Mouse (Mus musculus) hindbrain, embryonic 12.5 days (tissue): ENCODE data around the gene Prex1. TPM values are rescaled to one million over a fixed set of nuclear protein-coding genes. Genes with fewer than 3 reads are reported as not detected.

Source experiments
- ATAC-seq: fragments of 200-750 bp; cut with Nextera tagmentation; 2 replicates; pipeline ENCODE4 v1.8.0; 2017; ENCODE audit warnings: moderate TSS enrichment; ENCODE audit not compliant: low FRiP score
- H3K27ac ChIP-seq: fragments of 300-500 bp; sonication (generic); 2 replicates; pipeline ENCODE4 v1.5.1; 2016; ENCODE audit warnings: mild to moderate bottlenecking
- H3K27me3 ChIP-seq: fragments of 300-500 bp; sonication (generic); 2 replicates; pipeline ENCODE4 v1.6.1; 2016; ENCODE audit warnings: mild to moderate bottlenecking
- H3K36me3 ChIP-seq: fragments of 300-500 bp; sonication (generic); 2 replicates; pipeline ENCODE4 v1.6.1; 2016; ENCODE audit warnings: mild to moderate bottlenecking
- H3K4me1 ChIP-seq: fragments of 300-500 bp; sonication (generic); 2 replicates; pipeline ENCODE4 v1.6.1; 2016
- H3K4me2 ChIP-seq: fragments of 300-500 bp; sonication (generic); replicated peaks from 2 replicates; pipeline ENCODE4 v1.6.1; 2016; ENCODE audit warnings: mild to moderate bottlenecking
- H3K4me3 ChIP-seq: fragments of 300-500 bp; sonication (generic); 2 replicates; pipeline ENCODE4 v1.5.1; 2016; ENCODE audit warnings: mild to moderate bottlenecking
- H3K9ac ChIP-seq: fragments of 300-500 bp; sonication (generic); 2 replicates; pipeline ENCODE4 v1.6.1; 2016; ENCODE audit warnings: mild to moderate bottlenecking, moderate library complexity
- H3K9me3 ChIP-seq: fragments of 300-500 bp; sonication (generic); replicated peaks from 2 replicates; pipeline ENCODE4 v1.6.1; 2016; ENCODE audit warnings: mild to moderate bottlenecking
- WGBS: fragments of 180-500 bp; shearing (Covaris S2); methylation state at CpG from one replicate; pipeline ENCODE4 v1.1.7; 2016; 5-methylcytosine and 5-hydroxymethylcytosine counted together
- polyA plus RNA-seq: library from polyadenylated mRNA; unstranded; fragments of >200 nt; fragmentation: Nextera tagmentation; extraction: Ambion mirVana; gene quantifications from 2 replicates; pipeline ENCODE4 v1.2.1, GENCODE M21; 2016

The Prex1 gene
- polyA plus RNA-seq, 1 experiment from 2014 or later: 43.8 TPM

DNA sequence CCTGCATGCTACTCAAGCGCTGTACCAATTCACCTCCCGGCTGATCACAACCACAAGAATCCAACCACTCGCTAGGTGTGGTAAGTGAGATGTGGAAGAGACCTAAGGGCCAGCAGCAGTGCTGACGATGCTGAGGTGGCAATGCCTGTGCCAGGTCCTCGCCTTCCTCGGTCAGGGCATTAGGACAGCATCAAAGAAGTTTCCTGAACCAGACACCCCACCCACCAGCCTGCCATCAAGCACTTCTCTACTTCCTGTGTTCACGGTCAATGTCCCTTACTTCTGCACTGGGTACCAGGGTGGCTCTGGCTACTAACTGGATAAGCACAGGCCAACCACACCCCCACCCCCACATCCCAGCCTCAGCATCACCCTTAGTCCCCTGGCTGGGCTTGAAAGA lies 91.0 kb downstream of the Prex1 start:
- Histone ChIP-seq H3K9me3 (no peaks in the 10 kb centered on the region; the same call in 1 of the 2 replicates), H3K27ac (peak overlapping the region; percentile 66), H3K36me3 (peaks cover 30% of the 10 kb centered on the region), H3K9ac (0 out of 2 replicates have a peak overlapping the region, but pooled peaks have one; percentile 23), H3K4me1 (peaks cover 38% of the 10 kb centered on the region), H3K4me2 (no peak overlapping the region), H3K27me3 (no peaks in the 10 kb centered on the region), H3K4me3 (no peak overlapping the region)
- ATAC-seq: peak; percentile 55
- 81% methylated on average over 7 of the region's 7 CpGs for WGBS

DNA sequence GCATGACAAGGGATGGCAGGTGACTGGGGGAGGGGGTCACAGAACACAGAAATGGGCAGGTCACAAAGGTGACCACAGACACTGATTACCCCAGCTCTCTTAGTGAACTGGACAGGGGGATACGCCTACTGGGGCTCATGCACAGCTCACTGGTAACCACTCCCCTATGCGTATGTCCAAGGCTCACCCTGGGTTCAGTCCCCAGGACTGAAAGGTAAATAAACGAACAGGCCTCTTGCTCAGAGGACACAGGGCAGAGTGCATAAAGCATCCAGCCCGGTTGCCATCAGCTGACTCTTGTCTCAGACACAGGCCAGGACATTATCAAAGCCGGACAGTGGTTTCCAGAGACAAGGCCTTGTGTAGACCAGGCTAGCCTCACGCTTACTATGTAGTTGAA lies 91.6 kb downstream of the Prex1 start:
- Histone ChIP-seq H3K36me3 (peaks cover 28% of the 10 kb centered on the region), H3K27ac (0 out of 2 replicates have a peak overlapping the region, but pooled peaks have one; percentile 66), H3K4me3 (no peak overlapping the region), H3K9ac (no peak overlapping the region), H3K4me1 (peaks cover 41% of the 10 kb centered on the region), H3K4me2 (no peak overlapping the region), H3K9me3 (no peaks in the 10 kb centered on the region; the same call in 1 of the 2 replicates), H3K27me3 (no peaks in the 10 kb centered on the region)
- ATAC-seq: no peak
- 87% methylated on average over 6 of the region's 6 CpGs for WGBS

DNA sequence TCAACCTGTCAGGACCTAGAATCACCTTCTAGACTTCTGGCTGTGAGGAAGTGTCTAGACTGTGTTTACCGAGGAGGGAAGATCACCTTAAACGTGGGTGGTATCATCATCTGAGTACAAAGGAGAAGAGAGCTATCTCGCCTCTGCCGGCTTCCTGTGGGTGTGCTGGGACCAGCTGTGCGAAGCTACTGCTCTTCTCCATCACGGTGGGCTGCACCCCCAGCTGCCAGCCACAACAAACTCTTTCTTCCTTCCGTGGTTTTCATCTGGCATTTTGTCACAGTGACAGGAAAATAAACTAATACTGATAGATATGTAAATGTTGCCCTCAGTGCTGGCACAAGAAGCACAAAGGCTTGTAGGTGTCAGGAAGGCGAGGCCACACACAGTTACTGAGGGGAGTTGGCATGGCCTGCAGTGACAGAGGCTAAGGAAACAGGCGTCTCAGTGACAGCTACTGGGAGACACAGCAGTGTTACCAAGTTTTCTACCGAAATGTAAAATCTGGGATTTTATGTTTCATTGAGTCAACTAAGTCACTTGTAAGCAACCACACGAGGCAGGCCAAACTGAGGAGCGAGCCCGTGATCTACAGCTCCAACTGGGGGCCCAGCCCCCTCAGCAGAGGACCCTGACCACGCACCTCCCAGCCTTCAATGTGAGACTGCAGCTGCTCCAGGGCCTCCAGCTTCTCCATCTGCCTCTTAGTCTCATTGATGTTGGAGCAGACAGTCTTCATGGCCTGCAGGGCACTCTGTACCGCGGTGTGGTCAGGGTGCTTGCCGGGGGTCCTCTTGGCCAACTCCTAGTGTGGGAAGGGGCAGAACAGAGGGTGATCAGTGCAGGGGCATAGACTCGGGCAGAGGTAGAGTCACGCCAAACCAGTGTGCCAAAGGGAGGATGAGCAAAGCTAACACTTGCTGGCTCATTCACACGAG lies 92.8 kb downstream of the Prex1 start:
- ATAC-seq: no peak
- Histone ChIP-seq H3K36me3 (peaks cover 25% of the 10 kb centered on the region), H3K4me2 (no peak overlapping the region), H3K4me3 (no peak overlapping the region), H3K9me3 (no peaks in the 10 kb centered on the region), H3K27me3 (no peaks in the 10 kb centered on the region), H3K4me1 (peaks cover 41% of the 10 kb centered on the region), H3K27ac (peak overlapping the region; percentile 46; the same call in 1 of the 2 replicates), H3K9ac (no peak overlapping the region)
- WGBS: 69% methylated on average over 20 of the region's 20 CpGs

DNA sequence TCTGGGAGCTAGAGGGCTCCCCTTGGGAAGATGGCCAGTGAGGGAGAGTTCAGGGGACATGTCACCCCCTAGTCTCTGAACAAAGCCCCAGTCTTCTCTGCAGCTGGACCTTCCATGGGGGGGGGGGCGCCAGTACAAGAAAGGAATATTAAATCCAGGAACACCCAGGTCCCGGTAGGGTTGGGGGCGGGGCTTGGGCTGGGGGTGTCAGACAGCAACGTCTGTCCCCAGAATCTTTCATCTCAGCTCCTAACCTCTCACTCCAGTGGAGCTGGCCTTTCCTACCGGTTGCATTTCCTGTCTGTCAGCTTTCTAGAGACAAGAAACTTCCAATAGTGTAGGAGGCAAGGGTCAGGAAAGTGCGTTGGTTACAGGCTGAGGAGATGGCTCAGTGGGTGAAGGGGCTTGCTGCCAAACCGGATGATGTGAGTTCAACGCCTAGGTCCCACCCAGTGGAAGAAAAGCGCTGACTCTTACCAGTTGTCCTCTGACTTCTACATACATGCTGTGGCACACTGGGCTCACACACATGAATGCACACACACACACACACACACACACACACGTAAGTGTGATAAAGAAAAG lies 93.6 kb downstream of the Prex1 start:
- 74% methylated on average over 10 of the region's 10 CpGs for WGBS
- Histone ChIP-seq H3K27ac (no peak overlapping the region), H3K9me3 (no peaks in the 10 kb centered on the region), H3K36me3 (peaks cover 25% of the 10 kb centered on the region), H3K4me3 (no peak overlapping the region), H3K9ac (no peak overlapping the region), H3K27me3 (no peaks in the 10 kb centered on the region), H3K4me2 (no peak overlapping the region), H3K4me1 (peaks cover 41% of the 10 kb centered on the region)
- ATAC-seq: no peak

DNA sequence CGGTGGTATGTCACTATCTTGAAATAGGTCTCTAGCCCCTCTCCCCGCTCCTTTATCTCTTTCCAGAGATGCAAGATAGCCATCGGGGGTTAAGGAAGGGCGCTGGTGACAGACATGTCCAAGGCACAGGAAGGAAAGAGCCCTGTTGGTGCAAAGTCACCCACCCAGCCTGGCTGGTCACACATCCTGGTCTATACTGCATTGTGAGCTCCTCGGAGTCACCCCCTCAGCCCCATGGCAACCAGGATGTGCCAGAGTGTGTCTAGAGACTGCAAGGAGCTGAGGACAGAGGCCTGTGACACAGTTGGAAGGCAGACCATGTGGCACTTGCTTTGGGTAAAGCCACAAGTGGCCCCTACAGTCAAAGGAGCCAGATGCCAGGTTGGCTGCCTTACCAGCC lies 94.4 kb downstream of the Prex1 start:
- peaks cover 41% of the 10 kb centered on the region for H3K4me1 ChIP-seq
- H3K4me3 ChIP-seq: no peak overlapping the region
- no peaks in the 10 kb centered on the region for H3K9me3 ChIP-seq
- no peak overlapping the region for H3K27ac ChIP-seq
- H3K36me3 ChIP-seq: peaks cover 28% of the 10 kb centered on the region
- H3K27me3 ChIP-seq: no peaks in the 10 kb centered on the region
- no peak overlapping the region for H3K4me2 ChIP-seq
- ATAC-seq: no peak
- 91% methylated on average over 5 of the region's 5 CpGs for WGBS
- H3K9ac ChIP-seq: no peak overlapping the region

DNA sequence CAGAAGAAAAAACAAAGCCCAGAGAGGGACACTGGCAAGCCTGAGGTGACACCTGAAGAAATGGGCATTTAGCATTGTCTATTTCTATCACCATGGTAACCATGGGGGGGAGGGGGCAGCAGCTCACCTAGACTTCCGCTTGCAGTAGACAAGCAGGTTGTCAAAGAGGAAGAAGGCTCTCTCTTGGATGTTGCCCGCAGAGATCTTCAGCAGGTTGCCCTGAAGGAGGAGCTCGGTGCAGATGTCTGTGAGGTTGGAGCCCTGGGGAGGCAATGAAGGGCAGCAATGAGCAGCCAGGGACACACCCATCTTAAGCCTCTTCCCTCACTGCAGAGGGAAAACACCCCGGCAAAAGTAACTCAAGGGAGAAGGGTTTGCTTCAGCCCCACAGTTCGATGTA lies 95.9 kb downstream of the Prex1 start:
- WGBS: 92% methylated on average over 5 of the region's 5 CpGs
- Histone ChIP-seq H3K9me3 (0 out of 2 replicates have a peak, but pooled peaks cover 1% of the 10 kb centered on the region), H3K4me2 (no peak overlapping the region), H3K4me3 (no peak overlapping the region), H3K27me3 (no peaks in the 10 kb centered on the region), H3K36me3 (peaks cover 42% of the 10 kb centered on the region), H3K27ac (no peak overlapping the region), H3K9ac (no peak overlapping the region), H3K4me1 (peaks cover 28% of the 10 kb centered on the region)
- no peak for ATAC-seq

DNA sequence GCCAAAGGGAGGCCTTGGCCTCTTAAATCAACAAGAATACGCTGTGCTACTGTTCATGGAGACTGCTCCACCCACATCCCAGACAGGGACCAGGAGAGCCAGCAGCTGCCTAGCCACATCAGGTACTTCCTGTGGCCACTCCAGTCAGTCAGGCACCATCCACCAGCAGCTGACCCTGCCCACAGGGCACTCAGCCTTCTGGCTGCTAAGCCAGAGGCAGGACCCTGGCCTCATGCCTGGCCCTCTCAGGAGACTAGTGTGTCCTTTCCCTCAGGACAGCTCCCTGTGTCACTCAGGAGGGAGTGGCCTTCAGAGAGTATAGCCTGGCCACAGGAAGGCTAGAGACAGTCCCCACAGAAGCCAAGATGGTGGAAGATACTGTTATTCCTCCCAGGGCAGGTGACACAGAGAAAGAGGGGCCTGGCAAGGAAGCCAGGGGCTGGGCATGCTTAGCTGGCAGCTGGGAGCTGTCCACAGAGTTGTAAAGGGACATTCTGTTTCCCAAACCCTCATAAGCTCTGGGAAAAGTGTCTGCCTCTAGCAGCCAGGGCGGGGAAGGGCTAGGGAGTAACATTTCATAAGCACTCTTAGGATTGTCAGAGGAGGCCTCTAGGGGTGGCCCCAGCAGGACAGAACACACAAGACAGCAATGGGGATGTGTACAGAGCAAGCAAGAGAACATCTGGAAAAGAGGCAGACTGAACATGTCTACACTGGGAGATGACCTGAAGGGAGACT lies 98.1 kb downstream of the Prex1 start:
- peaks cover 47% of the 10 kb centered on the region for H3K36me3 ChIP-seq
- H3K4me1 ChIP-seq: peaks cover 15% of the 10 kb centered on the region; the same call in 1 of the 2 replicates
- no peak overlapping the region for H3K4me2 ChIP-seq
- 0 out of 2 replicates have a peak, but pooled peaks cover 3% of the 10 kb centered on the region for H3K9me3 ChIP-seq
- no peak overlapping the region for H3K9ac ChIP-seq
- H3K27ac ChIP-seq: no peak overlapping the region
- ATAC-seq: no peak
- 82% methylated on average over 2 of the region's 2 CpGs for WGBS
- no peaks in the 10 kb centered on the region for H3K27me3 ChIP-seq
- H3K4me3 ChIP-seq: no peak overlapping the region

DNA sequence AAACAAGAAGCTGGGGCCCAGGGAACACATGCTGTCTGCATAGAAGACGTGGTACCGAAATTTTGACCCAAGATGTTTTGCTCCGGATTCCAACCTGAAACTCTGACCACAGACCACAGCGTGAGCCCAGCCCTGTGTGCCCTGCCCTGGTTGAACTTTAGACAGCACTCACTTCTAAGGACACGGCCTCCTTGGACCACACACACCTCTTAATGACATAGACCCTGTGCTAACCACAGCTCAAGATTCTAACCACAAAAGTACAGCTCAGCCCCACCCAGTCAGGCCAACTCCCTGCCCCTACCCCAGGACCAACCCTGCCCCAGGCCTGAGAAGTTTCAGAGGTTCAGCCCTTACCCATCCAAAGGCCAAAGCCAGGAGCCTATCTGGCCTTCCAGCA lies 103.4 kb downstream of the Prex1 start:
- 83% methylated on average over 5 of the region's 5 CpGs for WGBS

DNA sequence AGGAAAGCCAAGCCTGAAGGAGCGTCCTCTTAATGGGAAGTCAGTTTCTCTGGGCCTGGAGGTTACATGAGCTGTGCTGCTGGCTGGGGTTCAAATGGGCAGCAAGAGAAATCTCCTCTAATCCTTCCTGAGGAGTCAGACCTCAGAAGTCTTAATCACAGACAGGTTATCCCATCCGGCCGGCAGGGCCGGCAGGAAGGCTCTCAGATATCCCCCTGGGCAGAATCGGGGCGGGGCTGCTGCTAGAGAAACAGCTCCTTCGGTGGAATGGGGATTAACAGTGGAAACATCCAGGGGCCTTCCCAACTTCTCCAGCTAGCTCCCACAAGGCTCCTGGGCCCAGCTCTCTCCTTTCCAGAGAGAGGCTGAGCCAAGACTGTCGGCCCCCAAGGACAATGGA lies 105.1 kb downstream of the Prex1 start:
- H3K4me2 ChIP-seq: no peak overlapping the region
- 0 out of 2 replicates have a peak, but pooled peaks cover 3% of the 10 kb centered on the region for H3K9me3 ChIP-seq
- H3K27me3 ChIP-seq: no peaks in the 10 kb centered on the region
- peaks cover 19% of the 10 kb centered on the region for H3K4me1 ChIP-seq
- peaks cover 13% of the 10 kb centered on the region for H3K36me3 ChIP-seq
- no peak overlapping the region for H3K4me3 ChIP-seq
- ATAC-seq: no peak
- H3K27ac ChIP-seq: no peak overlapping the region
- WGBS: 53% methylated on average over 8 of the region's 8 CpGs
- no peak overlapping the region for H3K9ac ChIP-seq

More for the DNA sequence above, 103.4 kb downstream of the Prex1 start:
- Histone ChIP-seq H3K9me3 (0 out of 2 replicates have a peak, but pooled peaks cover 3% of the 10 kb centered on the region), H3K27ac (no peak overlapping the region), H3K4me2 (no peak overlapping the region), H3K9ac (no peak overlapping the region), H3K36me3 (peaks cover 21% of the 10 kb centered on the region), H3K27me3 (no peaks in the 10 kb centered on the region), H3K4me3 (no peak overlapping the region), H3K4me1 (peaks cover 16% of the 10 kb centered on the region)
- ATAC-seq: no peak

DNA sequence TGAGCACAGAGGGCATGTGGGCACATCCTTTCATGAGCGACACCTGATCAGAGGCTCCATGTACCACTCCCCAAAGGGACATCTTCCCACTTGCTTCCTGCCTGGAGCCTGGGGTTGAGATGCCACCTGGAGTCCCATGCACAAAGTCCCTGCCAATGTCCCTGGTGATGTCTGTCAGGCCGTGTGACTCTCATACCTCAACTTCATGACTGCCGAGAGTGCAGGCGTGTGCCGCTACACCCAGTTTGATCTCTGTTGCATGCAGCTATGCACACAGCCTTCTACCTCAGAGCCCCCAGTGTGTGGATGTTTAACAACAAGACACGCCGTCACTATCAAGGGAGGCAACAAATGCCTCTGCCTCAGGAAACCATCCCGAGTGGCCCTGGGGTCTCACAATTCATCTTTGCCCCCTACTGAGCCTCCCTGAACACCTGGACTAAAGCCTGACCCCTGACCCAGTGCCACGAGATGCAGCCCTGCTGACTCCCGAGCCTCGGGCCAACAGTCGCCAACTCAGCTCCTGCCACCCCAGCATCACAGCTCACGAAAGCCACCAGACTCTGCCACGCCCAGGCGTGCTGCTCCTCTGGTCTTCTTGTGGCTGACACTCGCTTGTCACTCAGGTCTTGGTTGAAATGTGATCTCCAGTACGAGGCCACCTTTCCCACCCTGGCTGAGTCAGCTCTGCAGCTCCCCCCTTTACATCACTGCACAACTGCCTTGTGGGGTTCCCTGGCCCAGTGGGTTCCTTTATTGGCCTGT lies 107.0 kb downstream of the Prex1 start:
- Histone ChIP-seq H3K4me3 (no peak overlapping the region), H3K9me3 (no peaks in the 10 kb centered on the region), H3K27me3 (no peaks in the 10 kb centered on the region), H3K9ac (no peak overlapping the region), H3K4me1 (peaks cover 19% of the 10 kb centered on the region), H3K36me3 (peaks cover 7% of the 10 kb centered on the region; the same call in 1 of the 2 replicates), H3K4me2 (no peak overlapping the region), H3K27ac (no peak overlapping the region)
- WGBS: 78% methylated on average over 17 of the region's 17 CpGs
- ATAC-seq: no peak

DNA sequence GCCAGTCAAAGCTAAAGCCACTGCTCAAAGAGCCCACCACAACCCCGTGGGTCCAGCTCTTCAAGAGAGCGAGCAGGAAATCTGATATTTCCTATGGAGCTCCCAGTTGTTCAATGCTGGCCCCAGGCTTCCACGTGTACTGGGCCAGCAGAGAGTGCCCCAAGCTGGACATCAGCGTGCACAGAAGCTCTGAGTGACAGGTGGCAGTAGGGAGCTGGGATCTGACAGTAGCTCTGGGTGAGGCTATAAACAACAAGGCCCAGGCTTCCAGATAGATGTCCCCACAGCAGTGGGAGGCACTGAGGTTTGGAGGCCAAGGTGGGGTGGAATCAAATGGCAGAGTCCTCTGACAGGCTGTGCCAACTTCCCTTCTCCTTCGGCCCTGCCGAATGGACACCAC lies 107.6 kb downstream of the Prex1 start:
- ATAC-seq: no peak
- Histone ChIP-seq H3K4me2 (no peak overlapping the region), H3K9me3 (no peaks in the 10 kb centered on the region), H3K9ac (no peak overlapping the region), H3K4me3 (no peak overlapping the region), H3K36me3 (peaks cover 11% of the 10 kb centered on the region; the same call in 1 of the 2 replicates), H3K4me1 (peaks cover 19% of the 10 kb centered on the region), H3K27ac (no peak overlapping the region), H3K27me3 (no peaks in the 10 kb centered on the region)
- 62% methylated on average over 6 of the region's 6 CpGs for WGBS
